Mouse (Mus musculus): ENCODE measurements around the gene Fgf15. TPM values are rescaled to one million over a fixed set of nuclear protein-coding genes. Genes with fewer than 3 reads are reported as not detected.
"Not testable (repeated sequence)": the region's sequence is repeated elsewhere in the genome, so short reads cannot be mapped to it uniquely, and the experiment has no call there.

Gene Fgf15
- polyA plus RNA-seq, 2 experiments, result 0.13 TPM; not detected in 1

- no peak overlapping the region for H3K27ac ChIP-seq (replicated peaks; ENCODE audit: low read depth, low read length)
- H3K9ac ChIP-seq (ENCODE audit: low read depth, low read length, severe bottlenecking), result no peak overlapping the region
- no peak overlapping the region for H3K4me2 ChIP-seq (replicated peaks; ENCODE audit: low read depth, low read length, severe bottlenecking)
- no peaks in the 10 kb centered on the region for H3K27me3 ChIP-seq (ENCODE audit: control insufficient read depth, insufficient read depth, low read length)
- TF ChIP-seq POLR2A (IDR thresholded peaks at IDR 0.05; ENCODE audit: borderline replicate concordance, extremely low read depth, insufficient read depth, insufficient read length), result no peak
- H3K9me3 ChIP-seq (ENCODE audit: control insufficient read depth, low read length), result no peaks in the 10 kb centered on the region
- ATAC-seq (ENCODE audit: low FRiP score, low read depth), result no peak
- 0 out of 2 replicates have a peak, but pooled peaks cover 2% of the 10 kb centered on the region for H3K4me1 ChIP-seq (ENCODE audit: control insufficient read depth, insufficient read depth, low read length)
- H3K4me3 ChIP-seq (replicated peaks; ENCODE audit: low read length), result no peak overlapping the region
- H3K36me3 ChIP-seq (ENCODE audit: control insufficient read depth, insufficient read depth, low read length), result no peaks in the 10 kb centered on the region
- WGBS, result 5% methylated on average over 18 of the region's 18 CpGs
- no peak for DNase-seq (ENCODE audit: low spot score)
Observed at GRCm38 (mm10) chr7:144888564-144889299, 7.6 kb upstream of the Fgf15 start.

GRCm38 (mm10) chr7:144890661-144891060 is 5.7 kb upstream of the Fgf15 start:
- peaks cover 12% of the 10 kb centered on the region for H3K27me3 ChIP-seq (ENCODE audit: control insufficient read depth, insufficient read depth, low read length)
- not testable (repeated sequence) for H3K9me3 ChIP-seq (ENCODE audit: control insufficient read depth, low read length); H3K36me3 ChIP-seq (ENCODE audit: control insufficient read depth, insufficient read depth, low read length); H3K27ac ChIP-seq (replicated peaks; ENCODE audit: low read depth, low read length); ATAC-seq (ENCODE audit: low FRiP score, low read depth); H3K4me2 ChIP-seq (replicated peaks; ENCODE audit: low read depth, low read length, severe bottlenecking); H3K4me1 ChIP-seq (ENCODE audit: control insufficient read depth, insufficient read depth, low read length); H3K4me3 ChIP-seq (replicated peaks; ENCODE audit: low read length); H3K9ac ChIP-seq (ENCODE audit: low read depth, low read length, severe bottlenecking); DNase-seq (ENCODE audit: low spot score)
- WGBS, result 100% methylated on average over 1 of the region's 1 CpGs

- Histone ChIP-seq H3K4me3 (replicated peaks; ENCODE audit: low read length) (no peak overlapping the region), H3K27ac (replicated peaks; ENCODE audit: low read depth, low read length) (no peak overlapping the region), H3K9me3 (ENCODE audit: control insufficient read depth, low read length) (no peaks in the 10 kb centered on the region), H3K27me3 (ENCODE audit: control insufficient read depth, insufficient read depth, low read length) (peaks cover 24% of the 10 kb centered on the region), H3K4me2 (replicated peaks; ENCODE audit: low read depth, low read length, severe bottlenecking) (no peak overlapping the region), H3K4me1 (ENCODE audit: control insufficient read depth, insufficient read depth, low read length) (peaks cover 8% of the 10 kb centered on the region), H3K9ac (ENCODE audit: low read depth, low read length, severe bottlenecking) (no peak overlapping the region), H3K36me3 (ENCODE audit: control insufficient read depth, insufficient read depth, low read length) (no peaks in the 10 kb centered on the region)
- TF ChIP-seq POLR2A (IDR thresholded peaks at IDR 0.05; ENCODE audit: borderline replicate concordance, extremely low read depth, insufficient read depth, insufficient read length), result no peak
- DNase-seq (ENCODE audit: low spot score), result no peak
- no peak for ATAC-seq (ENCODE audit: low FRiP score, low read depth)
- WGBS, result 61% methylated on average over 2 of the region's 2 CpGs
Observed at GRCm38 (mm10) chr7:144891863-144892262, 4.5 kb upstream of the Fgf15 start.

GRCm38 (mm10) chr7:144892322-144892721 is 4.0 kb upstream of the Fgf15 start:
- H3K4me3 ChIP-seq (replicated peaks; ENCODE audit: low read length), result no peak overlapping the region
- H3K27ac ChIP-seq (replicated peaks; ENCODE audit: low read depth, low read length), result no peak overlapping the region
- peaks cover 8% of the 10 kb centered on the region for H3K4me1 ChIP-seq (ENCODE audit: control insufficient read depth, insufficient read depth, low read length)
- DNase-seq (ENCODE audit: low spot score) (no peak), ATAC-seq (ENCODE audit: low FRiP score, low read depth) (no peak)
- no peak overlapping the region for H3K4me2 ChIP-seq (replicated peaks; ENCODE audit: low read depth, low read length, severe bottlenecking)
- 53% methylated on average over 6 of the region's 6 CpGs for WGBS
- H3K27me3 ChIP-seq (ENCODE audit: control insufficient read depth, insufficient read depth, low read length), result peaks cover 29% of the 10 kb centered on the region
- no peaks in the 10 kb centered on the region for H3K9me3 ChIP-seq (ENCODE audit: control insufficient read depth, low read length)
- no peak overlapping the region for H3K9ac ChIP-seq (ENCODE audit: low read depth, low read length, severe bottlenecking)
- TF ChIP-seq POLR2A (IDR thresholded peaks at IDR 0.05; ENCODE audit: borderline replicate concordance, extremely low read depth, insufficient read depth, insufficient read length), result no peak
- H3K36me3 ChIP-seq (ENCODE audit: control insufficient read depth, insufficient read depth, low read length), result no peaks in the 10 kb centered on the region

- no peak overlapping the region for H3K9ac ChIP-seq (ENCODE audit: low read depth, low read length, severe bottlenecking)
- H3K4me3 ChIP-seq (replicated peaks; ENCODE audit: low read length), result no peak overlapping the region
- 2% methylated on average over 5 of the region's 5 CpGs for WGBS
- no peak overlapping the region for H3K4me2 ChIP-seq (replicated peaks; ENCODE audit: low read depth, low read length, severe bottlenecking)
- DNase-seq (ENCODE audit: low spot score) (peak; percentile 59), ATAC-seq (ENCODE audit: low FRiP score, low read depth) (no peak)
- TF ChIP-seq POLR2A (IDR thresholded peaks at IDR 0.05; ENCODE audit: borderline replicate concordance, extremely low read depth, insufficient read depth, insufficient read length), result no peak
- H3K27me3 ChIP-seq (ENCODE audit: control insufficient read depth, insufficient read depth, low read length), result peaks cover 47% of the 10 kb centered on the region
- no peaks in the 10 kb centered on the region for H3K36me3 ChIP-seq (ENCODE audit: control insufficient read depth, insufficient read depth, low read length)
- no peak overlapping the region for H3K27ac ChIP-seq (replicated peaks; ENCODE audit: low read depth, low read length)
- H3K4me1 ChIP-seq (ENCODE audit: control insufficient read depth, insufficient read depth, low read length), result peaks cover 6% of the 10 kb centered on the region
- H3K9me3 ChIP-seq (ENCODE audit: control insufficient read depth, low read length), result no peaks in the 10 kb centered on the region
Observed at GRCm38 (mm10) chr7:144894191-144894590, 2.1 kb upstream of the Fgf15 start.

Measured in limb, embryonic 14.5 days (tissue).